Mouse (Mus musculus) C2C12 (cell line): ENCODE results near the gene Gm10160. TPM values are rescaled to one million over a fixed set of nuclear protein-coding genes. Genes with fewer than 3 reads are reported as not detected.

Experiments
- H3K27me3 ChIP-seq: one replicate; pipeline ENCODE4 v1.6.1; 2011; ENCODE audit not compliant: control insufficient read depth, insufficient read depth, insufficient read length
- H3K36me3 ChIP-seq: one replicate; pipeline ENCODE4 v1.6.1; 2011; ENCODE audit not compliant: control insufficient read depth, insufficient read depth
- H3K4me3 ChIP-seq: one replicate; pipeline ENCODE4 v1.5.1; 2011; ENCODE audit warnings: mild to moderate bottlenecking, control low read depth; ENCODE audit not compliant: poor library complexity, insufficient read depth, severe bottlenecking
- H3K79me2 ChIP-seq: one replicate; pipeline ENCODE4 v1.6.1; 2011; ENCODE audit not compliant: control insufficient read depth, insufficient read depth
- H3K79me3 ChIP-seq: one replicate; pipeline ENCODE4 v1.6.1; 2011; ENCODE audit warnings: low read depth, control low read depth
- H3ac ChIP-seq: one replicate; pipeline ENCODE3; 2011; ENCODE audit warnings: low read depth; ENCODE audit not compliant: control insufficient read depth, insufficient read length
- CEBPB ChIP-seq: IDR thresholded peaks from one replicate; pipeline ENCODE4 v1.6.1; 2011; ENCODE audit warnings: low read depth, mild to moderate bottlenecking, control low read depth, moderate library complexity
- CTCF ChIP-seq: IDR thresholded peaks from one replicate; pipeline ENCODE4 v1.5.1; 2011; ENCODE audit not compliant: control insufficient read depth, insufficient read depth, insufficient read length
- FOSL1 ChIP-seq: IDR thresholded peaks from one replicate; pipeline ENCODE4 v1.8.0; 2011; ENCODE audit warnings: mild to moderate bottlenecking, low read length; ENCODE audit not compliant: poor library complexity, insufficient read depth, severe bottlenecking
- MAX ChIP-seq: IDR thresholded peaks from one replicate; pipeline ENCODE4 v1.6.1; 2011; ENCODE audit warnings: mild to moderate bottlenecking, control low read depth
- MYOD1 ChIP-seq: IDR thresholded peaks from one replicate; pipeline ENCODE4 v1.6.1; 2011; ENCODE audit warnings: low read depth; ENCODE audit not compliant: control insufficient read depth, insufficient read length
- MYOG ChIP-seq: IDR thresholded peaks from one replicate; pipeline ENCODE4 v1.6.1; 2011; ENCODE audit not compliant: control insufficient read depth, insufficient read length; ENCODE audit errors: extremely low read depth
- USF1 ChIP-seq: IDR thresholded peaks from one replicate; pipeline ENCODE4 v1.6.1; 2011; ENCODE audit warnings: low read depth, mild to moderate bottlenecking, control low read depth, moderate library complexity
- polyA plus RNA-seq: library from polyadenylated mRNA; unstranded; fragments of >200 nt; fragmentation: generic; extraction: Trizol; gene quantifications from one replicate; pipeline ENCODE4 v1.2.1, GENCODE M21; 2012; ENCODE audit warnings: missing spikeins

Gm10160 gene
- polyA plus RNA-seq, 1 experiment: not detected

DNA sequence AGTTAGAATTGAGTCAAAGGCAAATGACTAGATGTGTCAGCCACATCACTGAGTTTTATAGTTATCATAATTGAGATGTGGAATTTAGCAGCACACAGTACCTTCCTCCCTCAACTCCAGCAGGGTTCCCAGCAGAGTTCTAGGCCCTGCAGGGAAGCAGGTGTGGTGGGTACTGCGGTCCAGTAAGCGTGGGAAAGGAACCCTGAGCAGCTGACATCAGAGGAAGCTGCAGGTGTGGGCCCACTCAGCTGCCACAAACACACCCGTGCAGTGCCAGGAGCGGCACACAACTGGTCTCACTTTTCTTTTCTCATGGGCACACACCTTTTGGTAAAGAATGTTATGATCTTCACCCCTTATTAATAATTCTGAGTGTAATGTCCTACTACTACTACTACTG lies 25.2 kb upstream of the Gm10160 start:
- H3K79me3 ChIP-seq: no peaks in the 10 kb centered on the region
- H3K36me3 ChIP-seq: no peaks in the 10 kb centered on the region
- peaks cover 15% of the 10 kb centered on the region for H3K27me3 ChIP-seq
- H3K79me2 ChIP-seq: no peaks in the 10 kb centered on the region
- TF ChIP-seq USF1 (no peak), CTCF (no peak)
- H3K4me3 ChIP-seq: no peak overlapping the region
- no peak overlapping the region for H3ac ChIP-seq

DNA sequence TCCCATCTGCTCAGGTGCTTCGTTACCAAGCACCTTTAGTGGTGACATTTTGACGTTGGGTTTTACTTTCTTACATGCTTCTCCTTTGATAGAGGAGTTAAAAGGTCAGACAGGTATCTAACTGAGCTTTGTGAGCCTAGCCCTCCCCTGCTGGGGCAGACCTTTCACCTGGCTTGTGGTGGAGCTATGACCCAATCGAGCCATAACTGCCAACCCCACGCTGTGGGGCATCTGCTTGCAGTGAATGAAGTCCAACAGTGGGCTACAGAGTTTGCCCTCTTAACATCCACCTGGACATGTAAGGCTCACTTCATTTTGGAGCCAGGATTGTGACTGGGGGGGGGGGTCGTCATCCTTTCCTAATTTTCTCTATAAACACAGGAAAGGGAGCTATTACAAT lies 24.7 kb upstream of the Gm10160 start:
- no peaks in the 10 kb centered on the region for H3K79me3 ChIP-seq
- peaks cover 15% of the 10 kb centered on the region for H3K27me3 ChIP-seq
- no peaks in the 10 kb centered on the region for H3K79me2 ChIP-seq
- H3ac ChIP-seq: no peak overlapping the region
- no peak for TF ChIP-seq FOSL1
- TF ChIP-seq USF1: no peak
- TF ChIP-seq CTCF: no peak
- no peak for TF ChIP-seq MYOG
- no peak for TF ChIP-seq CEBPB
- no peak for TF ChIP-seq MAX
- no peak for TF ChIP-seq MYOD1
- no peak overlapping the region for H3K4me3 ChIP-seq
- H3K36me3 ChIP-seq: no peaks in the 10 kb centered on the region

DNA sequence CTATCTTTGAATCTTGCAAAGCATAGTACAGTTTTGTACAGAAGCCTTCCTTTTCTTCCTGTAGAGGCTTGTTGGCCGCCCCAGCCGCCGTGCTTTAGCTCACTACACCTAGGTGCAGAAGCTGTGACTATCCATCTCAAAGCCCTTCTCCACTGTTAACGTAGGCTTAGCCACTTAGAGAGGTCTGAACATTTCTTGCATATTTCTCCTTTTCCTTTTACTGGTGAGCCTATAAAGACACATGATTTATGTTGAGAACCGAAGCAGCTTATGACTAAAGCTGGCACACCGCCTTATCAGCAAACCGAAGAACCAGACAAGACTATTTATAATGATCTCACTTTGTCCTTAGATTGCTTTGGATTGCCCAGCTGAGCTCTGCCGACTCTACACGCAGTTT lies 19.8 kb upstream of the Gm10160 start:
- Histone ChIP-seq H3K79me3 (no peaks in the 10 kb centered on the region), H3K27me3 (peaks cover 15% of the 10 kb centered on the region), H3ac (no peak overlapping the region), H3K4me3 (no peak overlapping the region), H3K79me2 (no peaks in the 10 kb centered on the region), H3K36me3 (no peaks in the 10 kb centered on the region)
- TF ChIP-seq MYOG (no peak), CTCF (no peak), MYOD1 (no peak), FOSL1 (no peak), MAX (no peak), USF1 (no peak), CEBPB (no peak)

DNA sequence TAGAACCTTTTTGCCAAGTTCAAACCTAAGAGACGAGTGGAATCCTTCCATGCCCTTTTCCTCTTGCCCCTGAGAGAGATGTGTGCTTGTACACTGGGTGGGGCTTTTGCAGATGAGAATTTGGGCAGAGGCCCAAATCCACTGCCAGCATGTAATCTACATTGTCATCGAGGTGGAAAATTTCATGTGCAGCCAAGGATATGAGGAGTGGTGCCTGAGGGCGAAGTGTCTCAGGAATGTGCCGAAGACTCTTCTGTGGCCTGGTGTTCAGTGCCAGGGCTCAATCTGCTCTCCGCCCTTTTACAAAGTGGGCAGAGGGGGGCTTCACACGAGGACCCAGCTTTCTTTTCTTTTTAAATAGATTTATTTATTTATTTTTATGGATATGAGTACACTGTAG lies 19.0 kb upstream of the Gm10160 start:
- Histone ChIP-seq H3K4me3 (no peak overlapping the region), H3K36me3 (no peaks in the 10 kb centered on the region), H3K79me3 (no peaks in the 10 kb centered on the region), H3K79me2 (no peaks in the 10 kb centered on the region), H3ac (no peak overlapping the region), H3K27me3 (peaks cover 15% of the 10 kb centered on the region)
- TF ChIP-seq FOSL1 (no peak), CTCF (no peak), MYOD1 (no peak), MAX (no peak), MYOG (no peak), CEBPB (no peak), USF1 (no peak)

DNA sequence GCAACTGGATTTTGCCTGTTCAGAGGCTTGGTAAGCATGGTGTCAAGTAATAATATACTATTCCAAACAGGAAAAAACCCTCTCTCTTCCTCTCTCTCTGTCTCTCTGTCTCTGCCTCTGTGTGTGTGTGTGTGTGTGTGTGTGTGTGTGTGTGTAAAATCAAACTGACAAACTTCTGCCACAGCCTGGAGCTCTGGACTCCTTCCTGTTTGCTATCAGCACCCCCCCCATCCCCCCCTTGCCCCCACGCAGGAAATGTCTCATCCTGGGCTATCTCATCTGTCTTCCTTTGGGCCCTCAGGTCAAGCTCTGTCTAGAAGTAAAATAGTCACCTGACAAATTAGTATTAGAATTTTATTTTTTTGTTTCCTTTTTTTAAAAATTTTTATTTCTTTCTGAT lies 18.2 kb upstream of the Gm10160 start:
- no peak for TF ChIP-seq FOSL1
- no peak for TF ChIP-seq CTCF
- TF ChIP-seq USF1: no peak
- TF ChIP-seq MYOG: no peak
- TF ChIP-seq MAX: no peak
- TF ChIP-seq CEBPB: no peak
- TF ChIP-seq MYOD1: no peak
- H3K4me3 ChIP-seq: no peak overlapping the region

DNA sequence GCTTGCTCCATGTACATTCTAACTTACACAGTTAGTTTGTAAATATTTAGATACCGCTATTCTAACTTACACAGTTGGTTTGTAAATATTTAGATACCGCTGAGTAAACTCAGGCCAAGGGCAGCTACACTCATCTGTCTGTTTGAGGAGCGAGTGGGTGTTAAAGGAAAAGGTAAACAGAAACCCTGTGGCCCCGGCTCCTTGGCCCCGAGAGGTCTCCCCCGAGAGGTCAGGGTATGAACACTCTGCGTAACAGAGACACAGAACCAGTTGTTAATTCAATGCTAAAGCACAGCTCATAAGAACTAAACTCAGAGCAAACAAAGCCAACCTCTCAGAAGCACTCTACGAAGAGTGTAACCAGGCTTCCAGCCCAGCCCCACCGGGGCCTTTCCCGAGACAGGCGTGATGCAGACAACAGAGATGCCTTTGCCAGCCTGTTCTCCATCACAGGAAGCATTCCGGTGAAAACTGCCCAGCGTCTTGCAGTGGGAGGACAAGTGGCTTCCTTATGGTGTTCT lies 17.0 kb upstream of the Gm10160 start:
- no peaks in the 10 kb centered on the region for H3K79me2 ChIP-seq
- TF ChIP-seq MAX (no peak), CTCF (no peak), FOSL1 (no peak), CEBPB (no peak), MYOD1 (no peak), USF1 (no peak), MYOG (no peak)
- H3K4me3 ChIP-seq: no peak overlapping the region
- peaks cover 3% of the 10 kb centered on the region for H3K27me3 ChIP-seq
- no peak overlapping the region for H3ac ChIP-seq
- no peaks in the 10 kb centered on the region for H3K36me3 ChIP-seq
- H3K79me3 ChIP-seq: no peaks in the 10 kb centered on the region

More for the DNA sequence above, 18.2 kb upstream of the Gm10160 start:
- Histone ChIP-seq H3K79me3 (no peaks in the 10 kb centered on the region), H3K79me2 (no peaks in the 10 kb centered on the region), H3K36me3 (no peaks in the 10 kb centered on the region), H3K27me3 (peaks cover 15% of the 10 kb centered on the region), H3ac (no peak overlapping the region)

DNA sequence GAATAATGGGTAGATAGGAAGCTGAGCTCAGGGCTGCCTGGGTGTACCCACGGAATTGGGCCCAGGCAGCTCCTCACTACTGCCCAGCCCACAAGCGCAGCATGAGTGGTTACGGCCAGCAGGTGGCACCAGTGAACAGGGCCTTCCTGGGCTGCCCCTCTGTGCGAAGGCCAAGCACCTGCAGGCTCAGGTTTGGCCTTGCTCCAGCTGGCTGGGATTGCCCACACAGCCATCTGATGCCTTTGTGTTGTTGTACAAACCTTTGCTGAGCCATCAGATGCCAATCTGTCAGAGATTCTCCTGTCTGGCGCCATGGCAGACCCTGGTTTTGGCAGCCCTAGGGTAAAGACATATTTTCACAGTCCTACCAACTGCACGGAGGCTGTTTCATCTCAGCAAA lies 12.6 kb upstream of the Gm10160 start:
- TF ChIP-seq CEBPB (no peak), CTCF (peak; percentile 94)
- no peak overlapping the region for H3K4me3 ChIP-seq

More for the DNA sequence above, 12.6 kb upstream of the Gm10160 start:
- no peak overlapping the region for H3ac ChIP-seq
- peaks cover 3% of the 10 kb centered on the region for H3K27me3 ChIP-seq
- H3K79me2 ChIP-seq: no peaks in the 10 kb centered on the region
- no peaks in the 10 kb centered on the region for H3K79me3 ChIP-seq
- H3K36me3 ChIP-seq: no peaks in the 10 kb centered on the region
